Mouse (Mus musculus) forebrain, embryonic 11.5 days (tissue): ENCODE results near the gene Pde7b. TPM values are rescaled to one million over a fixed set of nuclear protein-coding genes. Genes with fewer than 3 reads are reported as not detected.

Experiments used
- ATAC-seq: fragments of 200-750 bp; cut with Nextera tagmentation; replicated peaks from 2 replicates; pipeline ENCODE4 v1.8.0; 2017; ENCODE audit warnings: moderate TSS enrichment; ENCODE audit not compliant: low FRiP score
- DNase-seq: peaks from one replicate; pipeline ENCODE4 v3.0.0-alpha.2; 2017; ENCODE audit warnings: low spot score
- H3K27ac ChIP-seq: fragments of 300-500 bp; sonication (generic); 2 replicates; pipeline ENCODE4 v1.5.1; 2014; ENCODE audit warnings: low read depth, low read length
- H3K27me3 ChIP-seq: fragments of 300-500 bp; sonication (generic); 2 replicates; pipeline ENCODE4 v1.6.1; 2014; ENCODE audit warnings: mild to moderate bottlenecking, low read length, mixed read lengths; ENCODE audit not compliant: control insufficient read depth, insufficient read depth
- H3K36me3 ChIP-seq: fragments of 300-500 bp; sonication (generic); 2 replicates; pipeline ENCODE4 v1.6.1; 2014; ENCODE audit warnings: mild to moderate bottlenecking, low read length, moderate library complexity, mixed read lengths; ENCODE audit not compliant: control insufficient read depth, insufficient read depth
- H3K4me1 ChIP-seq: fragments of 300-500 bp; sonication (generic); replicated peaks from 2 replicates; pipeline ENCODE4 v1.6.1; 2014; ENCODE audit warnings: low read length, mixed read lengths; ENCODE audit not compliant: control insufficient read depth, insufficient read depth
- H3K4me2 ChIP-seq: fragments of 300-500 bp; sonication (generic); 2 replicates; pipeline ENCODE4 v1.6.1; 2014; ENCODE audit warnings: low read depth, mild to moderate bottlenecking, low read length, moderate library complexity, mixed read lengths; ENCODE audit not compliant: severe bottlenecking
- H3K4me3 ChIP-seq: fragments of 300-500 bp; sonication (generic); 2 replicates; pipeline ENCODE4 v1.5.1; 2014; ENCODE audit warnings: low read depth, low read length
- H3K9ac ChIP-seq: fragments of 300-500 bp; sonication (generic); 2 replicates; pipeline ENCODE4 v1.6.1; 2014; ENCODE audit warnings: low read length
- H3K9me3 ChIP-seq: fragments of 300-500 bp; sonication (generic); 2 replicates; pipeline ENCODE4 v1.6.1; 2016; ENCODE audit warnings: low read length, mixed read lengths; ENCODE audit not compliant: control insufficient read depth
- WGBS: fragments of 180-500 bp; shearing (Covaris S2); extraction: QIAGEN DNeasy Blood & Tissue Kit; methylation state at CpG from one replicate; pipeline ENCODE4 v1.1.7; 2014; 5-methylcytosine and 5-hydroxymethylcytosine counted together
- polyA plus RNA-seq: library from polyadenylated mRNA; unstranded; fragments of >200 nt; fragmentation: Nextera tagmentation; extraction: Ambion mirVana; gene quantifications from 2 replicates; pipeline ENCODE4 v1.2.1, GENCODE M21; 2014

Gene Pde7b
- polyA plus RNA-seq, 1 experiment from 2014 or later: 1.7 TPM

DNA sequence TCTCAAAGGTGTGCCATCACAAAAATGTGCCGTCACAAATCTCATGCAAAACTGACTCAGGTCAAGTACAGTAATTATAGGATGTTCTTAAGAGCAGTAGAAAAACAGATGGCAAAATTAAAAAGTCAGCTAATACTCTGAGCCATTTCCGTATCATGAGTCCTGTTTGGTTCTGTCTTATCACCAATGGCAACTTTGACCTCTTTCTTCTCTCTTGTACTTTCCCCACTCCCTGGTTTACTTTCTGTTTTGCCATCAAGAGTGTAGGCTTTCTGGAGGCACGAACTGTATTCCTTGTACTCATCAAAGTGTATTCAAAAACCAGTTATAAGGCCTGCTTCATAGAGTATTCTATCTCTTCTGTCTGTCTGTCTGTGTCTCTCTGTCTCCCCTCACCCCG, 211.0 kb downstream of the Pde7b start:
- WGBS: 85% methylated on average over 4 of the region's 4 CpGs
- DNase-seq: no peak

DNA sequence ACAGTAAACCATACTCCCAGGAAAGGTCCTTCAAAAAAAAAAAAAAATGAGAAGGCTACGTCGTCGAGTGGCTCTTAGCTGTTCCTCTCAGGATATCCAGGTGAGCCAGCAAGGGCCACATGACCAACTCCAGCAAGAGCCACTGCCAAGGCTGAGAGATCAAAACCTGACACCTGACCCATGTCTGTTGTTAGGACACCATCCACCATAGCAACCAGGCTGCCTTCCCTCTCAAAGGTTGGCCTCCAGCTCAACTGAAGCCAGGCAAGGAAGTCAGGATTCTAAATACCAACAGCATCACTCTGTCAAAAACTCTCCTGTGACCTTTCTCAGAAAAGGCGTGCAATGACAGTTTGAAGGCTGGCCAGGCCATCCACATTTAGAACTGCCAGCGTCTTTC, 211.4 kb downstream of the Pde7b start:
- Histone ChIP-seq H3K4me1 (no peaks in the 10 kb centered on the region), H3K27me3 (no peaks in the 10 kb centered on the region), H3K36me3 (no peaks in the 10 kb centered on the region), H3K9ac (no peak overlapping the region), H3K4me2 (no peak overlapping the region), H3K4me3 (no peak overlapping the region), H3K9me3 (no peaks in the 10 kb centered on the region), H3K27ac (no peak overlapping the region)
- DNase-seq (no peak), ATAC-seq (no peak)
- 98% methylated on average over 5 of the region's 5 CpGs for WGBS

More for the DNA sequence above, 211.0 kb downstream of the Pde7b start:
- Histone ChIP-seq H3K9me3 (no peaks in the 10 kb centered on the region), H3K27me3 (no peaks in the 10 kb centered on the region), H3K9ac (no peak overlapping the region), H3K4me2 (no peak overlapping the region), H3K36me3 (no peaks in the 10 kb centered on the region), H3K4me3 (no peak overlapping the region), H3K27ac (no peak overlapping the region), H3K4me1 (no peaks in the 10 kb centered on the region)
- no peak for ATAC-seq

DNA sequence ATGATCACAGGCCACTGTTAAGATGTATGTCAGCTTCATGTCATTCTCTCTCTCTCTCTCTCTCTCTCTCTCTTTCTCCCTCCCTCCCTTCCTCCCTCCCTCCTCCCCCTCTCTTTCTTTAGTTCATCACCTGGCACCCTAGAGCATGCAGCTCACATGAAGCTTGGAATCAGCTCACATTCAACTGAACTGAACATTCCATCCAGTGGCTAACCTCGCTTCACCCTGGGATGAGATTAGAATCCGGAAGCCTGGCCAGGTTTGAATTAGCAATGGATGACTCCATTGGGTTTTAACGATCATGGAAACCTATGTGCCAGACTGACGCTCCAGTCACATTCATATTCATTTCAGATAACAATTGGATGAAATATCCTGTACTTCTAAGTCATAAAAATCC, 215.1 kb downstream of the Pde7b start:
- Histone ChIP-seq H3K4me3 (no peak overlapping the region), H3K4me2 (no peak overlapping the region), H3K27me3 (no peaks in the 10 kb centered on the region), H3K9me3 (no peaks in the 10 kb centered on the region), H3K4me1 (no peaks in the 10 kb centered on the region), H3K9ac (no peak overlapping the region), H3K27ac (no peak overlapping the region), H3K36me3 (no peaks in the 10 kb centered on the region)
- WGBS: 88% methylated on average over 4 of the region's 4 CpGs
- no peak for DNase-seq
- no peak for ATAC-seq

DNA sequence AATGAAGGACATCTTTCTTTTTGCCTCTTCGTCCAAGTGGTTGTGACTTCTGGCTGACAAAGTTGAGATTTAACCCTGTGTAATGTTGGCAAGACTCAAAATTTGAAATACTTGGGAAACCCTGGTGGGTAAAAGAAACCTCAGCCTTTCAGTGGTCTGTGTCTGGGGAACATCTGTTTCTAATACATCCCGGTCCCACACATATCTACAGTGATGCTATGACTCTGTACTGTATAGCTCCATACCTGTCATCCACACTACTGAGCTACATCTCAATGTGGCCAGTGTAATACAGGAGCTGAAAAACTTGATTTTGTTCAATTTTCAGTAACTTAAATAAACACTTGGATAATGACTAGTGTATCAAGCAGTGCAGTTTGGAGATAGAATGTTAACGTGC, 216.4 kb downstream of the Pde7b start:
- 78% methylated on average over 3 of the region's 3 CpGs for WGBS
- Histone ChIP-seq H3K27me3 (no peaks in the 10 kb centered on the region), H3K9me3 (no peaks in the 10 kb centered on the region), H3K27ac (no peak overlapping the region), H3K4me3 (no peak overlapping the region), H3K4me2 (no peak overlapping the region), H3K9ac (no peak overlapping the region), H3K4me1 (no peaks in the 10 kb centered on the region), H3K36me3 (no peaks in the 10 kb centered on the region)
- ATAC-seq: no peak
- no peak for DNase-seq

DNA sequence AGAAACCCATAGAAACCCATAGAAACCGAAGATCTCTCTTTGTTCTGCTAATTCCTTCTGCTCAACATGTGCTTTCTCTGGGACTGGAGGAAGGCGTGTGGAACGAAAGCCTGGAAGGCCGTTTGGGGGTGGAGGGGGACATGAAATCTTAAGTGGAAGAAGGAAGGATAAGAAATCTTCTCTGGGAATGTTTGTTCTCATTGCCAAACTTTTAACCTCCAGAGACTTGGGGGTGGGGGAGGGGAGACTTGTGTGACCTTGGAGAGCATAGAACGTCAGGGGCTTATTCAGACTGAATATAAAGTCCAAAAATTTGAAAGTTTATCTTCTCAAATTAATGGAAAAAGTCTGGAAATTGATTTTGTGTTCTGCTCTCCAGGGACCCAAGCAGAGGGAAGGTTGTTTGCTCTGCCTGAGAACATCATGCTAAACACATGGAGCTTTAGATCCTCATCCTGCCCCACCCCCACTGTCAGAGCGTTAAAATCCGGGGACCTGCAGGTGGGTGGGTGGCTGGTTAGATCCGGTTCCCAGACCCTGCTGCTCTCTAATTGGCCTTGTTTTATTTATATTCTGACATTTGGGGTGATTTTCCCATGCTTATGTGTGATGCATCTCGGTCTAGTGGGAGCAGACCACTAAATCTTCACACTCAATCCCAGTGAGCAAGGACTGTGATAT, 217.0 kb downstream of the Pde7b start:
- H3K4me3 ChIP-seq: no peak overlapping the region
- H3K36me3 ChIP-seq: no peaks in the 10 kb centered on the region
- ATAC-seq: no peak
- no peak overlapping the region for H3K27ac ChIP-seq
- H3K4me2 ChIP-seq: no peak overlapping the region
- no peak for DNase-seq
- H3K4me1 ChIP-seq: no peaks in the 10 kb centered on the region
- WGBS: 72% methylated on average over 9 of the region's 9 CpGs
- H3K9ac ChIP-seq: no peak overlapping the region
- no peaks in the 10 kb centered on the region for H3K9me3 ChIP-seq
- no peaks in the 10 kb centered on the region for H3K27me3 ChIP-seq

DNA sequence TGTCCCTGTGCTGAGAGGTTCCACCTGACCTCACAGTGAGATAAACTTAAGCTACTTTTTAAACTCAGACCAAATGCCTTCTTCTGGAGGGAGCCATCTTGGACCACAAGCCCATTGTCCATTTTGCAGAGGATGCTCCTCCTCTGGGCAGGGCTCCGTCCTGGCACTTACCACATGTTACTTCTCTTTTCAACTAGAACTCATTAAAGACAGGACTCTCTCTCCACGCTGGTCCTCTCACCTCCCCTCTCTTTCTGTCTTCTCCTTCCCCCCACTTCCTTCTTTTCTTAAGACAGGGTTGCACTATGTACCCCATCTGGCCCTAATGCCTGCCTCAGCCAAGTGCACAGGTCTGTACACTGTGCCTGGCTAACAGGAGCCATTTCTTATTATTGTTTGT, 217.8 kb downstream of the Pde7b start:
- ATAC-seq (no peak), DNase-seq (no peak)
- Histone ChIP-seq H3K4me1 (no peaks in the 10 kb centered on the region), H3K27me3 (no peaks in the 10 kb centered on the region), H3K9ac (no peak overlapping the region), H3K27ac (no peak overlapping the region), H3K36me3 (no peaks in the 10 kb centered on the region), H3K4me2 (no peak overlapping the region), H3K4me3 (no peak overlapping the region), H3K9me3 (no peaks in the 10 kb centered on the region)
- WGBS: 86% methylated on average over 2 of the region's 2 CpGs

DNA sequence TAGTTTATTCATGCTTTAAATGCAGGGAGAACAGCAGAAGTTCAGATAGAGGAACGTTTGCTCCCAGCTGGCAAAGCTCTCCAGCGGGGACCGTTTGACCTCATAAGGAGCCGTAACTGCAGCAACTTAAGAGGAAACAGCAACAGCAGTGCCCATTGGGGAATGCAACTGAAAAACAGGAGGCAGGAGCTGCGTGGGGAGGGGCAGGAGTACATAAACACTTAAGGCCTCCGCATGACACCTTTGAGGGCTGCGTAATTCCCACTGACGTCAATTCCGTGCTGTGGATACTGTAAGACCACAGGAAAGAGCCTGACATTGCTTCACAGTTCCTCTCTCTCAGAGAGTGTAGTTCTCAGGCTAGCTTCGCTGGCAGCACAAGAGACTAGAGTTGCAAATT, 219.4 kb downstream of the Pde7b start:
- Histone ChIP-seq H3K27ac (no peak overlapping the region), H3K36me3 (no peaks in the 10 kb centered on the region), H3K4me3 (no peak overlapping the region), H3K27me3 (no peaks in the 10 kb centered on the region), H3K9me3 (no peaks in the 10 kb centered on the region), H3K4me2 (no peak overlapping the region), H3K9ac (no peak overlapping the region), H3K4me1 (no peaks in the 10 kb centered on the region)
- ATAC-seq (no peak), DNase-seq (no peak)
- 79% methylated on average over 10 of the region's 10 CpGs for WGBS

DNA sequence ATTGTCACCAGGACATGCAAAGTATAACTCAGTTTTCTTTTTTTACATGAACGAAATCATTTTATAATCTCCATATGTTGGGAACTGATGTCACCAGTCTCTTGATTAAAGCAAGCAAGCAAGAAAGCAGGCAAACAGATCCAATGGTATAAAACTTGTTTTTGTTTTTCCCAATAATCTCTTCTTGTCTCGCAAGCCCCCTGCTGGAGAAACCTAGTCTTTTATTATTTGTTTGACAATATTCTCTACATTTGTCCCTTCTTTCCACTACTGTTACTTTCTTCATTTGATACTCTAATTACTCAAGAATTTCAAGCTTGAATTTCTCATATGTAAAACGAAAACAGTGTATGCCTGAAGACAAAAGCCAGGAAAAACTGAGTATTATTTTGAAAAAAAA, 220.1 kb downstream of the Pde7b start:
- H3K4me3 ChIP-seq: no peak overlapping the region
- H3K36me3 ChIP-seq: no peaks in the 10 kb centered on the region
- 84% methylated on average over 3 of the region's 3 CpGs for WGBS
- no peaks in the 10 kb centered on the region for H3K27me3 ChIP-seq
- no peak overlapping the region for H3K4me2 ChIP-seq
- H3K27ac ChIP-seq: no peak overlapping the region
- ATAC-seq (no peak), DNase-seq (no peak)
- H3K9ac ChIP-seq: no peak overlapping the region
- H3K9me3 ChIP-seq: no peaks in the 10 kb centered on the region
- no peaks in the 10 kb centered on the region for H3K4me1 ChIP-seq

DNA sequence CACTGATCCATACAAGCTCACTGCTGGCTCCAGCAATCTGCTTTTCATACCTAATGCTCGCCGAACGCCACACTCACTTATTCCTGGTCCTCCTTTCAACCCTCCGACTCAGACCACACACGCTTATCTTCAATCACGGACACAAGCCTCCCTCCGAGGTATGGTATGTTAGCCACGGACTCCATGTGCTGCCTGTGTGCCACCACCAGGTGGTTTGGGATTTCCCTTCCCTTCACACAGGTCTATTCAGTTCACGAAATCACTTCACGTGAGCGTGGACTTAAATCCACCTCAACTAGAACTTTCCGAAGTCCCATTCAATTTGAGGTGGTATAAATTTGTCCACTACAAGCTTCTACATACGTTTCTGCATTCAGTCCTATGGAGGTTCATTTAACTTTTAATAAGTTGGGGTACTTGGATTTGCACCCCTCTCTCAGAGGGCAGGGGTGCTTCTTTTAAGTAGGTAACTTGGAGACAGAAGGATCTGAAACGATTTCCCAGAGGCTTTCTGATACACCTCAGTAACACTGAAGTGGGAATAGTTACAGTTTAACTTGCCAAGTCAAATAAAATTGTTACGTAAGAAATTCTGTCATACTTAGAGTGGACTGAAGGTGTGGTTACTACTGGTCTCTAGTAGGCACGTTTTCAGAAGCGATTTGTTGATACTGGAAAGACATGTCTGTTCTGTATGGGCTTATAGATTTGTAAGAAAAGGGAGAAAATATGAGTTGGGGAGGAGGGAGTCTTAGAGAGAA, 221.4 kb downstream of the Pde7b start:
- Histone ChIP-seq H3K36me3 (no peaks in the 10 kb centered on the region), H3K9ac (no peak overlapping the region), H3K4me2 (no peak overlapping the region), H3K9me3 (no peaks in the 10 kb centered on the region), H3K4me1 (no peaks in the 10 kb centered on the region), H3K4me3 (no peak overlapping the region), H3K27ac (no peak overlapping the region), H3K27me3 (no peaks in the 10 kb centered on the region)
- DNase-seq (no peak), ATAC-seq (no peak)
- 93% methylated on average over 17 of the region's 17 CpGs for WGBS
